Mouse (Mus musculus) colon, adult 2 months (tissue): ENCODE measurements around the gene Olfr514. TPM values are rescaled to one million over a fixed set of nuclear protein-coding genes. Genes with fewer than 3 reads are reported as not detected.

Experiments used
- polyA plus RNA-seq: library from polyadenylated mRNA; depleted of rRNA; stranded (reverse); fragments of >200 nt; gene quantifications from 2 replicates; pipeline ENCODE4 v1.2.3, GENCODE M21; 2012; rRNA removed

Gene Olfr514
- not detected in 2 replicates for polyA plus RNA-seq

GRCm38 (mm10) chr7:108825897-108826296, at the start of gene Olfr514:
Gene Olfr514 (minus strand): TSS chr7:108825997.

GRCm38 (mm10) chr7:108872279-108872678, 46.5 kb upstream of the Olfr514 start, which contains the start of gene Olfr517:
Gene Olfr517 (minus strand): TSS chr7:108872379.

GRCm38 (mm10) chr7:108850429-108850828, 24.6 kb upstream of the Olfr514 start, which contains the start of gene Olfr516:
Gene Olfr516 (minus strand): TSS chr7:108850529.

Other genes starting within 250 kb of the Olfr514 start
- not detected in 2 replicates for gene Olfr506, start 215.2 kb downstream of the Olfr514 start, polyA plus RNA-seq
- not detected in 2 replicates for gene Olfr507, start 204.2 kb downstream of the Olfr514 start, polyA plus RNA-seq
- gene Olfr508, start 196.0 kb downstream of the Olfr514 start, polyA plus RNA-seq, result not detected in 2 replicates
- gene Olfr509, start 174.1 kb downstream of the Olfr514 start, polyA plus RNA-seq, result not detected in 2 replicates
- not detected in 2 replicates for gene Olfr510, start 159.6 kb downstream of the Olfr514 start, polyA plus RNA-seq
- not detected in 2 replicates for gene Olfr512, start 112.7 kb downstream of the Olfr514 start, polyA plus RNA-seq
- not detected in 2 replicates for gene Olfr513, start 75.0 kb downstream of the Olfr514 start, polyA plus RNA-seq
- gene Olfr516, start 24.5 kb upstream of the Olfr514 start, polyA plus RNA-seq, result not detected in 2 replicates
- gene Olfr517, start 46.4 kb upstream of the Olfr514 start, polyA plus RNA-seq, result not detected in 2 replicates
- not detected in 2 replicates for gene Olfr518, start 59.0 kb upstream of the Olfr514 start, polyA plus RNA-seq
- not detected in 2 replicates for gene Olfr519, start 68.4 kb upstream of the Olfr514 start, polyA plus RNA-seq
- 0.47 and 0.63 TPM in 2 replicates for gene Nlrp10, start 104.2 kb upstream of the Olfr514 start, polyA plus RNA-seq
- 200 and 254 TPM in 2 replicates for gene Eif3f, start 108.4 kb upstream of the Olfr514 start, polyA plus RNA-seq
- gene Tub, start 124.3 kb upstream of the Olfr514 start, polyA plus RNA-seq, result 1.6 and 1.8 TPM in 2 replicates